Mouse (Mus musculus) cortical plate, adult 2 months (tissue): ENCODE results near the gene Taok1.

Experiments used
- CTCF ChIP-seq: fragments of 200-500 bp; IDR thresholded peaks from 2 replicates; pipeline ENCODE4 v1.5.1; 2011; ENCODE audit warnings: mild to moderate bottlenecking, control low read depth, low read length; ENCODE audit not compliant: insufficient read depth; ENCODE audit errors: extremely low read depth
- POLR2A ChIP-seq: fragments of 200-500 bp; IDR thresholded peaks from 2 replicates; pipeline ENCODE4 v1.6.1; 2011; ENCODE audit warnings: mild to moderate bottlenecking, low read length, control low read depth; ENCODE audit not compliant: insufficient read depth; ENCODE audit errors: extremely low read depth

GRCm38 (mm10) chr11:77629476-77629875 lies 21.9 kb upstream of the Taok1 start:
- no peak for TF ChIP-seq POLR2A
- TF ChIP-seq CTCF = no peak
